Mouse (Mus musculus): Measurements from ENCODE around the gene Hip1.

GRCm38 (mm10) chr5:135445755-135446154 is 99.2 kb downstream of the Hip1 start:
- TF ChIP-seq GATA1 (IDR thresholded peaks at IDR 0.05; ENCODE audit: borderline replicate concordance, low read length), result no peak
- no peak for TF ChIP-seq FLI1 (IDR thresholded peaks at IDR 0.05; ENCODE audit: low read length)
